Mouse (Mus musculus): ENCODE results near the gene Tas1r3.

Tas1r3 gene

GRCm38 (mm10) chr4:155863001-155863400, at the start of gene Tas1r3:
Gene Tas1r3 (minus strand): TSS chr4:155863362.
- no peak for DNase-seq (ENCODE audit: low spot score)

GRCm38 (mm10) chr4:155908751-155909150, 45.6 kb upstream of the Tas1r3 start:
- no peak for DNase-seq (ENCODE audit: low spot score)

- no peak for DNase-seq (ENCODE audit: low spot score)
These were observed 45.1 kb upstream of the Tas1r3 start for GRCm38 (mm10) chr4:155908281-155908680.

- no peak for DNase-seq (ENCODE audit: low spot score)
These were observed 43.8 kb upstream of the Tas1r3 start for GRCm38 (mm10) chr4:155907003-155907402.

- no peak for DNase-seq (ENCODE audit: low spot score)
These were observed 43.0 kb upstream of the Tas1r3 start for GRCm38 (mm10) chr4:155906125-155906524.

GRCm38 (mm10) chr4:155905634-155906033, 42.5 kb upstream of the Tas1r3 start:
- DNase-seq (ENCODE audit: low spot score) = no peak

GRCm38 (mm10) chr4:155904318-155905102, 41.3 kb upstream of the Tas1r3 start:
- no peak for DNase-seq (ENCODE audit: low spot score)

- DNase-seq (ENCODE audit: low spot score) = no peak
These were observed 40.1 kb upstream of the Tas1r3 start for GRCm38 (mm10) chr4:155903246-155903645.

- DNase-seq (ENCODE audit: low spot score) = no peak
These were observed 38.0 kb upstream of the Tas1r3 start for GRCm38 (mm10) chr4:155901205-155901604.

GRCm38 (mm10) chr4:155899355-155899754, 36.2 kb upstream of the Tas1r3 start:
- DNase-seq (ENCODE audit: low spot score) = no peak

GRCm38 (mm10) chr4:155898318-155898717, 35.2 kb upstream of the Tas1r3 start:
- DNase-seq (ENCODE audit: low spot score) = no peak

GRCm38 (mm10) chr4:155896461-155896860, 33.3 kb upstream of the Tas1r3 start:
- no peak for DNase-seq (ENCODE audit: low spot score)

- no peak for DNase-seq (ENCODE audit: low spot score)
These were observed 32.7 kb upstream of the Tas1r3 start for GRCm38 (mm10) chr4:155895826-155896225.

GRCm38 (mm10) chr4:155895216-155895615, 32.1 kb upstream of the Tas1r3 start:
- peak; percentile 30 for DNase-seq (ENCODE audit: low spot score)

GRCm38 (mm10) chr4:155894311-155894881, 31.2 kb upstream of the Tas1r3 start:
- peak; percentile 45 for DNase-seq (ENCODE audit: low spot score)

- no peak for DNase-seq (ENCODE audit: low spot score)
These were observed 30.1 kb upstream of the Tas1r3 start for GRCm38 (mm10) chr4:155893212-155893690.

- DNase-seq (ENCODE audit: low spot score) = peak; percentile 48
These were observed 29.5 kb upstream of the Tas1r3 start for GRCm38 (mm10) chr4:155892438-155893211.

GRCm38 (mm10) chr4:155892017-155892416, 28.9 kb upstream of the Tas1r3 start:
- DNase-seq (ENCODE audit: low spot score) = peak; percentile 79

GRCm38 (mm10) chr4:155891551-155892001, 28.4 kb upstream of the Tas1r3 start, which contains the start of the genes Pusl1 and Acap3:
Gene Pusl1 (minus strand): TSS chr4:155891781.
Gene Acap3 (plus strand): TSS chr4:155891822.
- DNase-seq (ENCODE audit: low spot score) = peak; percentile 92

GRCm38 (mm10) chr4:155891011-155891471, 27.9 kb upstream of the Tas1r3 start:
- no peak for DNase-seq (ENCODE audit: low spot score)

- DNase-seq (ENCODE audit: low spot score) = no peak
These were observed 26.2 kb upstream of the Tas1r3 start for GRCm38 (mm10) chr4:155889316-155889715.

GRCm38 (mm10) chr4:155888181-155888580, 25.0 kb upstream of the Tas1r3 start:
- DNase-seq (ENCODE audit: low spot score) = no peak
